Mouse (Mus musculus): ENCODE measurements around the gene Fryl.
A peak's percentile ranks its signal among the peaks of the same experiment; 100 is the strongest.

Fryl gene

GRCm38 (mm10) chr5:73192870-73193576 lies 63.4 kb downstream of the Fryl start:
- DNase-seq = no peak

GRCm38 (mm10) chr5:73191765-73192164 lies 64.7 kb downstream of the Fryl start:
- no peak for DNase-seq

GRCm38 (mm10) chr5:73190164-73190563 lies 66.3 kb downstream of the Fryl start:
- DNase-seq = no peak

GRCm38 (mm10) chr5:73189443-73190160 lies 66.8 kb downstream of the Fryl start:
- no peak for DNase-seq

GRCm38 (mm10) chr5:73188576-73188975 lies 67.8 kb downstream of the Fryl start:
- DNase-seq = no peak

- DNase-seq = no peak
Measured at GRCm38 (mm10) chr5:73188164-73188563, 68.3 kb downstream of the Fryl start.

GRCm38 (mm10) chr5:73186912-73187311 lies 69.5 kb downstream of the Fryl start:
- no peak for DNase-seq

- DNase-seq = no peak
Measured at GRCm38 (mm10) chr5:73185424-73185823, 71.0 kb downstream of the Fryl start.

GRCm38 (mm10) chr5:73182701-73183447 lies 73.5 kb downstream of the Fryl start:
- no peak for DNase-seq

GRCm38 (mm10) chr5:73182191-73182590 lies 74.2 kb downstream of the Fryl start:
- DNase-seq = no peak

GRCm38 (mm10) chr5:73176294-73176693 lies 80.1 kb downstream of the Fryl start:
- DNase-seq = no peak

GRCm38 (mm10) chr5:73175377-73176147 lies 80.9 kb downstream of the Fryl start:
- no peak for DNase-seq

GRCm38 (mm10) chr5:73171876-73172480 lies 84.4 kb downstream of the Fryl start:
- DNase-seq = no peak

- DNase-seq = no peak
Measured at GRCm38 (mm10) chr5:73171203-73171602, 85.2 kb downstream of the Fryl start.

- DNase-seq = no peak
Measured at GRCm38 (mm10) chr5:73168769-73169272, 87.6 kb downstream of the Fryl start.

GRCm38 (mm10) chr5:73167976-73168768 lies 88.2 kb downstream of the Fryl start:
- no peak for DNase-seq

GRCm38 (mm10) chr5:73163970-73164369 lies 92.4 kb downstream of the Fryl start:
- DNase-seq = no peak

GRCm38 (mm10) chr5:73162492-73162891 lies 93.9 kb downstream of the Fryl start:
- peak; percentile 31 for DNase-seq

GRCm38 (mm10) chr5:73160440-73160839 lies 96.0 kb downstream of the Fryl start:
- DNase-seq = no peak

GRCm38 (mm10) chr5:73157502-73157901 lies 98.9 kb downstream of the Fryl start:
- no peak for DNase-seq

GRCm38 (mm10) chr5:73157009-73157408 lies 99.4 kb downstream of the Fryl start:
- DNase-seq = no peak

All from layer of hippocampus, adult 9-11 months (tissue).